Comparison of ENCODE assay signal across 19 mouse cellular contexts in genomic region chr19:36522558-36523195, GRCm38 (mm10). TPM values are rescaled to one million over a fixed set of nuclear protein-coding genes. Genes with fewer than 3 reads are reported as not detected.
DNase-seq lines count a peak whose midpoint lies in the region; ATAC-seq and TF ChIP-seq lines count a peak whose summit lies in the region.
"Had no signal": no experiment of that assay in that cellular context is flagged by ENCODE, and none has a peak within 500 bp of the region (broad histone marks: within the 10 kb centered on the region; RNA-seq: fewer than 3 reads in every experiment).

No protein-coding gene starts in this region.

- no peak for TF ChIP-seq EP300 in CH12.LX (IDR thresholded peaks at IDR 0.05; ENCODE audit: low read length)

- H3K4me2 ChIP-seq in CH12.LX (ENCODE audit: insufficient read depth, low read depth, poor library complexity, severe bottlenecking) = no peak overlapping the region
- H3K4me2 ChIP-seq: embryonic facial prominence, embryonic 12.5 days; hindbrain, embryonic 15.5 days; liver, embryonic 15.5 days; neural tube, embryonic 13.5 days had no signal

- no peaks in the 10 kb centered on the region for H3K9me3 ChIP-seq in CH12.LX (replicated peaks; ENCODE audit: low read length)
- no peaks in the 10 kb centered on the region for H3K9me3 ChIP-seq in forebrain, embryonic 10.5 days
- H3K9me3 ChIP-seq: embryonic facial prominence, embryonic 12.5 days; heart, embryonic 10.5 days; hindbrain, embryonic 15.5 days; liver, embryonic 15.5 days; neural tube, embryonic 13.5 days had no signal

- no peak for TF ChIP-seq CTCF in CH12.LX (conservative IDR thresholded peaks at IDR 0.05 in 1 of 2, IDR thresholded peaks at IDR 0.05 in 1 of 2; ENCODE audit: low read depth in 2 of 2, low read length in 2 of 2)

- peak; percentile 73 for ATAC-seq in megakaryocyte, adult 5-6 weeks (ENCODE audit: poor library complexity, severe bottlenecking)
- ATAC-seq: lung, postnatal 0 days had no signal

- dilution Hi-C loops in CH12.LX (cut with MboI; ENCODE audit: extremely low pct_ligation_motif_present, extremely low pct_unique_long_range_greater_than_20kb, low sequenced_read_pairs) = no loop called here

- no peaks in the 10 kb centered on the region for H3K27me3 ChIP-seq in CH12.LX (replicated peaks)
- no peaks in the 10 kb centered on the region for H3K27me3 ChIP-seq in forebrain, embryonic 10.5 days (ENCODE audit: poor library complexity, severe bottlenecking)
- H3K27me3 ChIP-seq: embryonic facial prominence, embryonic 12.5 days; hindbrain, embryonic 15.5 days; liver, embryonic 15.5 days; neural tube, embryonic 13.5 days had no signal

- no peaks in the 10 kb centered on the region for H3K79me2 ChIP-seq in CH12.LX (replicated peaks; ENCODE audit: control insufficient read depth, extremely low read depth, insufficient read depth, poor library complexity, severe bottlenecking)

- H3K36me3 ChIP-seq in CH12.LX (replicated peaks in 1 of 2; ENCODE audit: control insufficient read depth in 1 of 2, insufficient read depth in 1 of 2, low read length in 1 of 2) = no peaks in the 10 kb centered on the region
- H3K36me3 ChIP-seq in forebrain, embryonic 10.5 days (replicated peaks) = no peaks in the 10 kb centered on the region
- H3K36me3 ChIP-seq: embryonic facial prominence, embryonic 12.5 days; heart, embryonic 10.5 days; hindbrain, embryonic 15.5 days; liver, embryonic 15.5 days; neural tube, embryonic 13.5 days had no signal

- peaks cover 7 to 13% of the 10 kb centered on the region in 2 experiments; a peak in 3 of 4 replicates for H3K4me1 ChIP-seq in CH12.LX (ENCODE audit: control insufficient read depth in 1 of 2, insufficient read depth in 2 of 2)
- H3K4me1 ChIP-seq in forebrain, embryonic 10.5 days = no peaks in the 10 kb centered on the region
- H3K4me1 ChIP-seq: embryonic facial prominence, embryonic 12.5 days had no signal

- H3K4me3 ChIP-seq in CH12.LX (replicated peaks in 1 of 3; ENCODE audit: low read depth in 2 of 3, low read length in 2 of 3, poor library complexity in 1 of 3) = no peak overlapping the region
- H3K4me3 ChIP-seq in forebrain, embryonic 10.5 days = no peak overlapping the region
- H3K4me3 ChIP-seq: embryonic facial prominence, embryonic 12.5 days; heart, embryonic 10.5 days; hindbrain, embryonic 15.5 days; liver, embryonic 15.5 days; neural tube, embryonic 13.5 days had no signal

- H3K27ac ChIP-seq in CH12.LX (ENCODE audit: insufficient read depth, low read depth) = no peak overlapping the region
- H3K27ac ChIP-seq in forebrain, embryonic 10.5 days = no peak overlapping the region
- H3K27ac ChIP-seq: embryonic facial prominence, embryonic 12.5 days; heart, embryonic 10.5 days; hindbrain, embryonic 15.5 days; liver, embryonic 15.5 days; neural tube, embryonic 13.5 days had no signal

- in situ Hi-C loops in CH12.LX (cut with MboI; ENCODE audit: low pct_ligation_motif_present, low pct_unique_long_range_greater_than_20kb, low sequenced_read_pairs) = no loop called here

- WGBS in forebrain, embryonic 10.5 days = 83% methylated on average over 3 of the region's 3 CpGs

- no peak overlapping the region for H3K9ac ChIP-seq in CH12.LX (ENCODE audit: insufficient read depth, low read depth)
- H3K9ac ChIP-seq: embryonic facial prominence, embryonic 12.5 days; hindbrain, embryonic 15.5 days; liver, embryonic 15.5 days; neural tube, embryonic 13.5 days had no signal

- TF ChIP-seq RAD21 in CH12.LX (IDR thresholded peaks at IDR 0.05; ENCODE audit: low read depth, low read length) = no peak

- DNase-seq in CD4-positive helper T cell, adult 2 months (ENCODE audit: low read depth, low spot score) = peak; percentile 74
- peak; percentile 45 for DNase-seq in CH12.LX (ENCODE audit: extremely low read depth)
- peak; percentile 34 to 35 for DNase-seq in thymus, postnatal 36 days
- no peak for DNase-seq in gastrocnemius, postnatal 10 days
- no peak for DNase-seq in forebrain, embryonic 10.5 days (ENCODE audit: extremely low spot score, low spot score)
- no peak for DNase-seq in cerebellum, postnatal 4 days (ENCODE audit: low spot score in 2 of 2)
- DNase-seq: cerebellum, adult 18-20 months; gastrocnemius, postnatal 36 days; heart, postnatal 14 days; kidney, adult 11 months; kidney, postnatal 25 days; right cerebral cortex, postnatal 14 days had no signal

- no peak for TF ChIP-seq POLR2A in CH12.LX (IDR thresholded peaks at IDR 0.05; ENCODE audit: low read depth, low read length)

TF ChIP-seq in CH12.LX, 34 proteins besides CTCF, POLR2A, EP300 and RAD21:
- TF ChIP-seq BHLHE40 (IDR thresholded peaks at IDR 0.05; ENCODE audit: low read depth, low read length) (peak; percentile 55), MAZ (IDR thresholded peaks at IDR 0.05; ENCODE audit: low read depth, low read length) (no peak), MEF2A (IDR thresholded peaks at IDR 0.05; ENCODE audit: borderline replicate concordance, low read depth, low read length) (peak; percentile 22; the same call in 1 of the 2 replicates)

RNA-seq across cellular contexts. Expression of gene Hectd2, which starts 31.8 kb away (rescaled TPM):
- total RNA-seq in CH12.LX (2012; rRNA removed) = 0.08 TPM in 2 replicates
- total RNA-seq in CH12.LX (2014; rRNA removed) = 0.49 and 0.78 TPM in 2 replicates
- 0.56 and 0.70 TPM in 2 replicates for polyA plus RNA-seq in CH12.LX (2012; ENCODE audit: insufficient read length, low read depth)
- total RNA-seq in megakaryocyte, adult 5-6 weeks (2015) = 0.87 and 1.0 TPM in 2 replicates
- total RNA-seq in megakaryocyte, adult 5-6 weeks (2017) = 0.61 and 0.70 TPM in 2 replicates
- total RNA-seq in gastrocnemius, postnatal 10 days (2021) = 1 to 10 TPM; 4.3 to 4.8 TPM
- polyA plus RNA-seq in forebrain, embryonic 10.5 days (2016; fragmentation: Nextera tagmentation; extraction: Ambion mirVana) = 2.2 TPM in 2 replicates

Comparison
In these comparisons a context has a peak if more than half of its experiments do, and no peak if none do; other contexts are left out.
1. DNase-seq: peak in CD4-positive helper T cell, adult 2 months (single experiment), CH12.LX (single experiment) and thymus, postnatal 36 days (2 of 2); none in gastrocnemius, postnatal 10 days (single experiment), forebrain, embryonic 10.5 days (single experiment) and cerebellum, postnatal 4 days (0 of 2).